Mouse (Mus musculus): Measurements from ENCODE around the gene 1700061G19Rik.

Gene 1700061G19Rik

DNA sequence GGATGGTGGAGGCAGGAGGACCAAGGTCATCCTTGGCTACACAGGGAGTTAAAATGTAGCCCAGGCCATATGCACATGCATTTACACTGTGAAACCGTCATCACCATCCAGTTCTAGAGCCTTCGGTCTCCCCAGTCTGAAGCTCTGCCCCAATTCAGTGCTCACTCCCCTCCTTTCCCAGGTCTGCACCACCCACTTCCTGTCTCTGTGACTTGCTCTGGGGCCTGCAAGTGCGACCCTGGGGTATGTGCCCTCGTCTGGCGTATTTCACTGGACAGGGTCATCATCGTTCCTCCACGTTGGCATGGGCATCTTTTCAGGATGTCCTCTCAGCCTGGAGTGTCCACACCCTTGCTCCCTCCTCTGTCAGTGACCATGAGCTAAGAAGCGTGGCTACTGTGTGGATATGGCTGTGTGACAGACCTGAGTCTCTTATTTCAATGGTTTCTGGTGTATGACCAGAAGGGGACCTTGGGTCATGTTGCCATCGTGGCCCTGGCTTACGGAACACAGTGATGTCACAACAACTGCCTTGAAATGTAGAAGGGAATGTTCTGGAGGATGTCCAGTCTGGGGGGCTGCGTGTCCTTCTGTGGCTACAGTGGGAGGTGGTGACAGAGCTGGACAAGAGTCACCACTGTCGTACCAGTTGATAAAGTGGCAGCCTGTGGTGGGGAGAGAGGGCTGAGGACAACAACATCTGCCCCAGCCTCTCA is at the start of gene 1700061G19Rik:
Gene 1700061G19Rik (plus strand): TSS at position 542 of the 716 bp plus-strand sequence.
- DNase-seq (ENCODE audit: low read depth, low spot score), result no peak

DNA sequence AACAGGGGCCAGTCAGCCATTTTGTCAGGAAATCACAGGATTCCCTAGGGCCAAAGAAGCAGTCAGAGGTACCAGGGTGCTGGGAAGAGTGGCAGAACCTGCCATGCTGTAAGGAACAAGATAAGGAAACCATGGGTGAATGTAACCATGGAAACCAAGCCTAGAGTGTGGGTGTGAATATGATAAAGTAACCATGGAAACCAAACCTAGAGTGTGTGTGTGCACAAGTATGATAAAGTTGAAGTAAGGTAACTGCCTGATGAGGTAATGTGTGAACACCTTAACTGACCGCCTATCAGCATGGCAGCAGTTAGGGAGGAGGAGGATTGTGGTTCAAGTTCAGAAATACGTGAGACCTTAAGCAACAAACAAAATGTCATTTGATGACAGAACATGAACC is 48.6 kb upstream of the 1700061G19Rik start:
- DNase-seq (ENCODE audit: low read depth, low spot score), result peak; percentile 57

DNA sequence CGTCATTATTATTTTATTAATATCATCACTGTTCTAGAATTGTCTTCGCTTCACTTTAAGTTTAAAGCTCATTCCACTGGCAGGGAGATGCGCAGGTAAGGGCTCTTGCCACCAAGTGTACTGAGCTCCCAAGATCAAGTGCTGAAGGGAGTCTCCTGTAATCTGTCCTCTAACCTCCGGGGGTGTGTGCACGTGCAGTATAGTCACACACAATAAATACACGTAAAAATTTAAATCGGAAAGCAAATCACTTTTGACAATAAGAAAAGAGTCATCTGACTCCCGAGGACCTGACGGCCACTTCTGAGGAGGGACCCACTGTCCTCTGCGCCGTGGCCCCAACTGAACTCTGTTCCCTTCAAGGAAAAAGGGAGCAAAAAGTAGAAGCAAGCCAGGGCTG is 46.1 kb upstream of the 1700061G19Rik start:
- no peak for DNase-seq (ENCODE audit: low read depth, low spot score)

DNA sequence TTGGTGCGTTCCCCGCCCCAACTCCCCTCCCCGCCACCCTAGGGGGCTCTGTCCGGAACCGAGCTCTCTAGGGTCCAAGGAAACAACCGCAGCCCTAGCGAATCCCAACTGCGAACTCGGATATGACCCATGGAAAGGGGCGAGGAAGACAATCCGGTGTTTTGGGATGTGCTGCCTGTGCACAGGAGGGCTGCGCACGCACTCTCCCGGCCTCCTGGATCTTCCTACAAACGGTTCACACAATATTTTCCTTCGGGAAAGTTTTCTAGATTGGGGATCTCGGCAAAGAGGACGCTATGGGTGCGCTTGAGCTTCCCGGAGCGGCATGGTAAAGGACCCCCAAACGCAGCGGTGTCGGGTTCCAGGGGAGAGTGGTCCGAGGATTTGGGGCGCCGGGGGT is 45.5 kb upstream of the 1700061G19Rik start:
- DNase-seq (ENCODE audit: low read depth, low spot score), result no peak

DNA sequence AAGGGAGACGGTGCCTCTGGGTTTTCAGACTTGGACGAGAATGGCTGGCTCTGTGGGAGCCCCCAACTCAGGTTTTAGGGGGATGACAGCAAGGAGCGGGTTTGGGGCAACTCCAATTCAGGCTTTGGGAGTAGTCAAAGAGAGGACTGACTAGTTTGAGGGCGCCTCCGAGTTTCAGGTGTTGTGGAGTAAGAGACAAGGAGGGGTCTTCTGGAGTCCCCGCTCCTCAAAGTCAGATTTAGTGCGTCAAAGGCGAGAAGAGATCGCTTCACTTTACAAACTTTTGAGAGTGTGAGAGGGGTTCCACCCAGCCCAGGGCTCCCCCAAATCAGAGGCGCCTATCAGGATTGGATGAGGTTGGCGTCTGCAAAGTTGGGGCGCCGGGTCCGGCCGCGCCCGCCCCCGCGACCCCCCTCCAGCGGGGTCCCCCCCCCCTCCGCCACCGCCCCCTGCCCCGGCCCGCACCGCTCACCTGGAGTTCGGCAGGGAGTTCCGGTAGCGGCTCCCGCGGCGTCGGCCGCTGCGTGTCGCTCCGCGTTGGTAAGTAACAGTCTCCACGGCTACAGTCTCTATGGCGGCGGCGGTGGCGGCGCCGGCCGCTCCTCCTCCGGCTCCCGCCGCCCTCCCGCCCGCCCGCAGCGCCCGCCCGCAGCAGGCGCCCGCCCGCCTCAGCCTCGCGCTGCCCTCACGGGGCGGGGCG is 44.7 kb upstream of the 1700061G19Rik start, which contains the start of gene Rfx2:
Gene Rfx2 (minus strand): TSS at position 603 of the 700 bp plus-strand sequence.
- DNase-seq (ENCODE audit: low read depth, low spot score), result no peak

DNA sequence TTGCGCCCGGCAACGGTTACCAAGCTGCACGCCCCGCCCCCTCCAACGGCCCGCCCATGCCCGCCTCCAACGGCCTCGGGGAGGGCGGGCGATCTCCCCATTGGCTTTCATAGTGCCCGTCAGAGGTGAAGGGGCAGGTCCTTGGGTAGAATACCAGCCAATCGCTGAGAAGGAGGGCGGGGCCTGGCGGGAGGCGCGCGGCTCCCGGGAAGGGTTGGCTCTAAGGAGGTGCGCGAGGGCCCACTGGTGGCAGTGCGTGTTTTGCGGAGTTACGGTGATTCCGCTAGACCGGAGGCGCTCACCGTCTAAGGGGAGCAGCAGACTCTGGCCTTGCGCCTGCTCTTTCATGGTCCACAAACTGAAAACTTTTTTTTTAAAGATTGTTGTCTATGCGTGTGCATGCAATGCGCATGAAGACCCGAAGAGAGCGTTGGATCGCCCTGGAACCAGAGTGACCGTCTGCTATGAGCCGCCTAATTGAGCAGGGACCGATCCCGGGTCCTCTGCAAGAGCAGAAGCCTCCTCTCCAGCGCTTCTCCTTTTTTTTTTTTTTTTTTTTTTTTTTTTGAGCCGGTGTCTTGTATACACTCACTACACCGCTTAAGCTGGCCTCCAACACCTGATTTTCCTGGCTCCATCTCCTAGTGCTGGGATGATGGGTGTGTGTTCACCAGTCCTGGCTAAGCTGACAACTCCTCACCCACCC is 44.0 kb upstream of the 1700061G19Rik start:
- peak; percentile 96 for DNase-seq (ENCODE audit: low read depth, low spot score)

DNA sequence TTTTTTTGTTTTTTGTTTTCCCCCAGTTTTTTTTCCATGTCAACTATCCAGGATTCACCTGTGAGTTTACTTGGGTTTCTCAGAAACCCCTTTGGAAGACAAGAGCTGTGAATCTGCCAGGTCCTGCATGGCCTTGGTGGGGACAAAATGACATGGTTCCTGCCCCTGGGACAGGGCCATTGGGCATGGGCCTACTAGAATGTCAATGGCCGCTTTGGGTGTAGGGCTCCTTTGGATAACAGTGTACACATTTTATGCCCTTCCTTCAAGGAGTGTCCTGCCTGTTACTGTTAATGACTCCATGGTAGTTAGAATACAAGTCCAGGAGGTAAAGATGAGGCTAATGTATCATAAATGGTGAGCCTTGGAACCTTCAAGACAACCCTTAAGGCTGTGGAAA is 42.4 kb upstream of the 1700061G19Rik start:
- DNase-seq (ENCODE audit: low read depth, low spot score), result no peak

DNA sequence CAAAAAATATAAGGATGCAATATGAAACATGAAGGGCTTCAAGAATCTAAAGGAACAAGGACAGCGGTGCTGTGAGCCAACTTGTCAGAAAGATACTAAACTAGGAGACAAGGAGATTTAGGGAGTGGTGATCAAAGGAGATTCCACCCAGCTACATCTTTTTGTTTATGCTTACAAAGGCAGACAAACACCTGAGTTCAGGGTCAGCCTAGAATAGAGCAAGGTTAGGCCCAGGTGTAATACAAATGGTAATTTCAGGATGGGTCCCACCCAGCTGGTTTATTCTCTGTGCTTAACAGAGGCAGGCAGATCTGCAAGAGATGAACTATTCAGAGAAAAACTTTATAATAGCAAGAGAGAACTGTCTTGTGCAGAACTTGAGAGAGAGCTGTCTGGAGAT is 41.9 kb upstream of the 1700061G19Rik start:
- DNase-seq (ENCODE audit: low read depth, low spot score), result no peak

DNA sequence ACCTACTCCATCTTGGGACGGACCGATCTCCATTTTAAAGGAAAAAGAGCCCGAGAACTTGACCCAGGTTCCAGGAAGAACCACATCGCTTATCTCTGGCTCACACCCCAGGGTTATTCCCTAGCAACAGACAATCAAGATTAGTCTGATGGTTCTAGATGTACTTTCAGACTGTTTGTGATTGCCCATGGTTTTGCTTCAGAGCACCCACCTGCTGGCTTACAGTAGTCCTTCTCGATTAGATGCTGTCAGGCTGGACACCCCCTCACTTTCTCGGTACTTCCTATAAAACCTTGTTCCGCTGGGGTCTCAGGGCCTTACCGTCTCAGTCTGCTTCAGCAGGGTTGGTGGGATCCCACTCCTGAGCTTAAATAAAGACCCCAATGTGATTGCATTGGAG is 38.9 kb upstream of the 1700061G19Rik start:
- DNase-seq (ENCODE audit: low read depth, low spot score), result no peak

DNA sequence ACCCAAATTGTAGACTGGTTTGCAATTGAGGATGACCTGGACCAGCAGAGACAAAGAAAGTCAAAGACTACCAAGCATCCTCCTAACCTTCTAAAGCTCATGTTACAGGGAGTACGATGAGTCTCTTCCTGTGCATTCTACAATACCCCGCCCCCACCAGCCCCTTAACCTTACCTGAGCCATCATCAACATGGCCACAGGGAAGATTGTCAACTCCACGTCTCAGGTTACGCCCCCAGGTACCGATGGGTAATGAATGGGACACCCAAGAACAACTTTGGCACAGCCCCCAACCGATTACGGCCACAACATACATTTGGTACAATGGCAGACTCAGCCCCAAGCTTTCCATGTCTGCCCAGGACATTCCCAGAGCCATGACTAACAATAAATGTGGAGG is 34.8 kb upstream of the 1700061G19Rik start:
- no peak for DNase-seq (ENCODE audit: low read depth, low spot score)

DNA sequence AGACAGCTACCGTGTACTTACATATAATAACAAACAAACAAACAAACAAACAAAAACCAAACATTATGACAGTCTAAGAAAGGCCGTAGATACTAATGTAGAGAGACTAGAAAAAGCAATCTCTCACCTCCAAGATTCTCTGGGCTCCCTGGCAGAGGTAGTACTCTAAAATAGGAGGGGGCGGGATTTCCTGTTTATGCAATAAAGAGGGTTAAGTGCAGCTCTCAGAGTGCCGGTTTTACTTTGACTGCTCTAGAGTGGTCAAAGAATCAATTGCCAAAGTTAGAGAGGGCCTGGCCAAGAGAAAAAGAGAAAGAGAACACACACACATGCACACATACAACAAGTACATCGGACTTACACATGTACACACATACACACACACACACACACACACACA is 33.1 kb upstream of the 1700061G19Rik start:
- no peak for DNase-seq (ENCODE audit: low read depth, low spot score)

DNA sequence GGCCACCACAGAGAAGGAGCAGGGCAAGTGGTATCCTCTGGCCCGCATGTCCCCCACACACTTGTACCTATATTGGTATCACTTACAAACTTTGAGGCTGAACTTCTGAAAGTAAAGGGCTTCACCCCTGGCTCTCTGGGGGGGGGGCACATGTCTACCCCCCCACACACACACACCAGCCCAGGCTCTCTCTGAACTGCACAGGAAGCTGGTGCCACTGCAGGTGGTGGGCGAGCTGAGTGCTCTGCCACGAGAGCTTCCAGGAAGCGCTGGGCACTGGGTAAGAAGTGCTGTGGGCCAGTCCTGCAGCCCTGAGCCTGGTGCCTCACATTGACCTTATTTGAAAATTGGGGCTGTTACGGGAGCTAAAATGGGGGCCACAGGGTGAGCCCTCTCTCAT is 31.6 kb upstream of the 1700061G19Rik start:
- DNase-seq (ENCODE audit: low read depth, low spot score), result no peak

DNA sequence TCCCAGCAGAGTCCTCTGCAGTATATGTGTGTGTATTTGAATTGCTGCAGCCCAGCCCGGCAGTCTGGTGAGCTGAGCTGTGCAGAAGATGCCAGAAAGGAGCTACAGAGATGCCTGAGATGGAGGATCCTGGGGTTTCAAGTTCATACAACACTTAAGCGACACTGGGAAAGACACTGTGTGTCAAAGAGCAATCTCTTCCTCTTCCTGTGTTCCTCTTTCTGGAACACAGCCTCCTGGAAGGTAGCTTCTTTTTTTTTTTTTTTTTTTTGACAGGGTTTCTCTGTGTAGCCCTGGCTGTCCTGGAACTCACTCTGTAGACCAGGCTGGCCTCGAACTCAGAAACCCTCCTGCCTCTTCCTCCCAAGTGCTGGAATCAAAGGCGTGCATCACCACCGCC is 26.5 kb upstream of the 1700061G19Rik start:
- no peak for DNase-seq (ENCODE audit: low read depth, low spot score)

DNA sequence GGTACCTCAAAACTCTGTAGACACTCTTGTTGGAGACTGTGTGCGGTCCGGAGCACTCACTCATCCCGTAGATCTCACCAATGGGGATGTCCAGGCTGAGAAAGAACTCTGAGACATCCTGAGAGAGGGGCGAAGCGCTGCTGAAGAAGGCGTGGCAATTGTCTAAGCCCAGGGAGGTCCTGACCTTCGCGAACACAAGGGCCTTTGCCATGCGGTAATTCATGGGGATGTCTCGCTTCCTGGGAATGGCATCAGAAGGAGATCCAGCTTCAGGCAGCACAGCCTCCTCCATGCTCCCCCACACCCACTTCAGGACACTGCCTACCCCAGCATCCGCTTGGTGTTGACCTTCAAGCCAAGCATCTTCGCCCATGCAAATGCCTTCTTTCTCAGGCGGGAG is 25.6 kb upstream of the 1700061G19Rik start:
- no peak for DNase-seq (ENCODE audit: low read depth, low spot score)

DNA sequence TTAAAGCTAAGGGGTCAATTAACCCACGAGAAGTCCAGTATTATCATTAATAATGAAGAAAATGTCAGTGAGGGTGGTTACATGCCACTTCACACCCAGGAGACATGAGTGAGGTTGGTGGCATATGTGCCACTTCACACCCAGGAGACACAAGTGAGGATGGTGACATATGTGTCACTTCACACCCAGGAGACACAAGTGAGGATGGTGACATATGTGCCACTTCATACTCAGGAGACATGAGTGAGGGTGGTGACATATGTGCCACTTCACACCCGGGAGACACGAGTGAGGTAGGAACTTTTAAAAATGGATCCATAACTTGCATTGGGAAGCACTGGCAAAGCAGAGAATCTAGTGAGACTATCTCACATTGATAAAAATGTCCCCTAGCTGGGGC is 24.1 kb upstream of the 1700061G19Rik start:
- no peak for DNase-seq (ENCODE audit: low read depth, low spot score)

DNA sequence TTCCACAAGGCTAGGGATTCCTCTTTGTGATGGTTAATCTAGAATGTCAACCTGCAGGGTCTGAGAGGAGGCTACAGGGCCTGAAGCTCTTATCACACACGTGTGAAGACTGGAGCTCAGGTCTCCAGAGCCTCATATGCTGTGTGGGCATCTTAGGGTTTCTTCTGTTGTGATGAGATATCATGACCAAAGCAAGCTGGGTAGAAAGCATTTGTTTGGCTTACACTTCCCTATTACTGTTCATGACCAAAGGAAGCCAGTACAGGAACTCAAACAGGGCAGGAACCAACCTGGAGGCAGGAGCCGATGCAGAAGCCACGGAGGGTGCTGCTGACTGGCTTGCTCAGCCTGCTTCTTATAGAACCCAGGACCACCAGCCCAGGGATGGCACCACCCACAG is 19.9 kb upstream of the 1700061G19Rik start:
- no peak for DNase-seq (ENCODE audit: low read depth, low spot score)

DNA sequence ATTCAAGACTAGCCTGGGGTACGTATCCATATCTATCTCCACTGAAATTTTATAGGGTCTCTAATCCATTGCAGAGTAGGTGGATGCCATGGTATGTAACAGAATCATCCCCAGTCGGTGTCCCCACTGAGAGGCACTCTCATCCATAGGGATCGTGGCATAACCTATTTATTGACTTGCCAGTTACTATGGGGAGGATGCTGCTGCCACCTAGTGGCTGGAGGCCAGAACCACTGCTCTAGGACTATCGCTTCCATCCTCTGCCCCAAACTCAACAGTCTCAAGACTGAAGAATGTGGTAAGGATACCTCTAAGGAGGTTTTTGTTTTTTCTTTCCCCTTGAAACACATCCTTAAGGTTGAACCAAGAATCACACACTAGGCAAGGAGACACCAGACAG is 17.1 kb upstream of the 1700061G19Rik start:
- no peak for DNase-seq (ENCODE audit: low read depth, low spot score)

DNA sequence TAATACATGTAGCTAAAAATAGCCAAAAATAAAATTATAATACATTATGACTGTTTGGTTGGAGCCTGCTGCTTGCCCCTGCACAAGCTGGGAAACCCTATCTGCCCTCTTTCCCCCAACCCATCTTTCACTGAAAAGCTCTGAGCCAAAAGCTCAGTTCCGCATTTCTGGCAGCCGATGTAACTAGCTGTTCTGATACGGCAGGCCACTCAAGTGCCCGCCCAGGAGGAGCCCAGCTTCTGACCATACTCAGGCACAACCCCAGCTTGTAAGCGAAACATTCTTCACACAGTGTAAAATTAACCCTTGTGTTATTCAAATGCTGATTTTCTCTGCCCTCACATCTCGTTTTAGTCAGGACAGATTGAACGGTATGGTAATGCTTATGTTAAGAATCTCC is 16.4 kb upstream of the 1700061G19Rik start:
- DNase-seq (ENCODE audit: low read depth, low spot score), result no peak

DNA sequence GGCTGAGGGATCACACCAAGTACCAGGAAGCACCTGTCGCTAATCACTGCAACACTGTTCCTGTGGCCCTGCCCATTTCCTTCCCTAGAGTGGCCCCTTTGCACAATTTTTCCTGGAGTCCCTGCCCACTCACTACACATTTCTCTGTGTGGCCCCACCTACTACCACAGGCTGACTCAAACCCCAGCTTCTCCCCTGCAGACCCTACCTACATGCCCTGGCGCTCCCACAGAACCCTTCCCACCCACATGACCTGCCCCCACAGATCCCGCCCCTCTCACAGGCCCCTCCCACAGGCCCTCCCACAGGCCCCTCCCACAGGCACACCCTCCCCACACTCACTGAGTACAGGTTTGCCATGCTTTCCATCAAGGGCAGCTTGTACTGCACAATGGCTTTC is 14.1 kb upstream of the 1700061G19Rik start:
- DNase-seq (ENCODE audit: low read depth, low spot score), result no peak

DNA sequence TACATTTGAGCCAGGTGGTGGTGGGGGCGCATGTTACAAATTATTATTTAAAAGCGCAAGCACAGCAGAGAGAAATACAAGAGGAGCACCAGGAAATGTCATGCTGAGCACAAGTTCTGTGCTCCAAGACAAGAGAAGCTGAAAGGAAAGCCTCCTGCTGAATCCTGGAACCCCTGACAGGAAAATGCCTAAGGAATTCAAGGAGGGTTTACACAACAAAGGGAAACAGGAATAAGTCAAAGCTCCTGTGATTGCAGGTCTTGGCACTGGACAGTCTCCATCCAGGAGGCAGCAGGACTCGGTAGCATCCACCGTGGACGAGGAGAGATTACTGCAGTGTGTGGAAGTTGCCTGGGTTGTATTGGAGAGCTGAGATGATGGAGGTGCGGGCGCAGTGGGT is 9.2 kb upstream of the 1700061G19Rik start:
- no peak for DNase-seq (ENCODE audit: low read depth, low spot score)

DNA sequence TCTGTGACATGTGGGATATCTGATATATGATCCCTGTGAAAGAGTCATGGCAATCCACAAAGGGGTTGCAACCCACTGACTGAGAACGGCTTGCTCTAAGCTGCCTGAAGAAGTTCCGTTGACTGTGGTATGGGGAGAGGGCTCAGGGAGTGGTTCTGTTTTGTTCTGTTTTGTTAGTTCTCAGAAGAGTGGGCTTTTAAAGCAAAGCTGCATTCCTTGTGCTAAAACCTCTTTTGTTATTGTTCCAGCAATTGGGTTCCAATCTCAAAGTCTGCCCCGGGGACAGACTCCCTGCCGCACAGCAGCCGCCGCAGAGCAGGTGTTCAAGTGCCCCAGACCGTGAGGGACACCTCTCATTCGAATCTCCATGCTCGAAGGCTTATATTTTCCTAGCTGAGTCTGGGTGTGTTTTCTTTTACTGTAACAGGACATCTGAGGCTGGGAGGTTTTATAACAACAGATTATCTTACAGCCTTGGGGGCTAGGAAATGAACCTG is 5.7 kb upstream of the 1700061G19Rik start:
- no peak for DNase-seq (ENCODE audit: low read depth, low spot score)

DNA sequence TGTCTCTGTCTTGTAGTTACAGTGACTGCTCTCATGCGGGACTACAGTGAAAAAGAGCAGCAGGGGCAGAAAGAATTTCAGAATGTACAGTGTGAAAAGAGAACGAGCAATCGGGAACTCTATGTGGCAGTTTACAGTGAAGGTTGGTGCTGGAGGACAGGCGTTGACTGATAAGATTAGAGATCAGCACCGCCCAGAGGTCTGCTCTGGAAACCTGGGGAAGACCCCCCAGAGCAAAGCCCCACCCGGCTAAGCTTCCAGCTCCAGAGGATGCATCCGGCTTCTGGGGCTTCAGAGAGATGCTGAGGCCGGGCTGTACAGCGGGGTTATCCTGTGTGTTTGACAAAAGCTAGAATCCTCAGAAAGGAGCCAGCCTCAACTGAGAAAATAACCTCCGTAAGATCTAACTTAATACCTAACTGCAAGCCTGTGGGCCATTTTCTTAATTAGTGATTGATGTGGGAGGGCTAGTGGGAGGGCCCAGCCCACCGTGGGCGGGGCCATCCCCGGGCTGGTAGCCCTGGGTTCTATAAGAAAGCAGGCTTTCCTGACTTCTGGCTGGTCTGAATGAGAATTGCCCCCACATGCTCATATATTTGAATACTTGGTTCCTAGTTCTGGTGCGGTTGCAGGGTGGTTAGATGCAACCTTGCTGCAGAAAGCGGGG is 4.9 kb upstream of the 1700061G19Rik start:
- no peak for DNase-seq (ENCODE audit: low read depth, low spot score)

Measured in telencephalon, adult 2 months (tissue).